8 mouse cellular contexts compared by ENCODE assay signal in the genomic region with DNA sequence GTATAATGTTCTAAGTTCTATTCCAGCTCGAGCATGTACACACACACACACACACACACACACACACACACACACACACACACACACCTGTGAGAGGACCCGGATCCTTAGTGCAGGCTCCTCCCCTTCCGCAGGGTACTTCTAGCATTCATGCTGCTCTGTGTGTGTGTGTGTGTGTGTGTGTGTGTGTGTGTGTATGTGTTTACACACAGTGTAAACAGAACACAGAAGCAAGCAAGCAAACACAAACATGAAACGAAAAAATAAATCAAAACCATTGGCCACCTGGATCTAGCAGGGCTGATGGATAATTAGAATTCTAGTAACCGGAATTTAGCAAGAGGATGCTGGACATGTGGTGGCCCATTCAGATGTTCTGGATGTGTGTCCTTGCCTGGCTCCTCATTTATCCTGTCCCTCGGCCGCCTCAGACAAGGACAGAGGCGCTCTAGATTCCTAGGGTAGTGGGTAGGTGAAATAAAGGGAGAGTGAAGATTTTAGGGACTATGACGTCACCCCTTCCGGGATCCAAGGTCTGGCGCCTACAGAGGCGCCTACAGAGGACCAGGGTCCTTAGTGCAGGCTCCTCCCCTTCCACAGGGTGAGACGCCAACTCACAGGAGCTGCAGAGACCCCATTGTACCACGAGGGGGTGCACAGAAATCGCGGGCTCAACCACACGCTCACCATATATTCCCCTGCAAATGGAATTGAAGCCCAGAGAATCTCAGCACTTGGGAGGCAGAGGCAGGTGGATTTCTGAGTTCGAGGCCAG. TPM values are rescaled to one million over a fixed set of nuclear protein-coding genes. Genes with fewer than 3 reads are reported as not detected.
DNase-seq lines count a peak whose midpoint lies in the region; ATAC-seq and TF ChIP-seq lines count a peak whose summit lies in the region.

No protein-coding gene starts in this region.

- no peaks in the 10 kb centered on the region for H3K9me3 ChIP-seq in ES-E14 (ENCODE audit: control insufficient read depth, insufficient read depth, low read depth, low read length)
- no peaks in the 10 kb centered on the region for H3K9me3 ChIP-seq in forebrain, postnatal 0 days (ENCODE audit: low read length)
- H3K9me3 ChIP-seq in lung, postnatal 0 days (ENCODE audit: low read length) = no peaks in the 10 kb centered on the region

- H3K27ac ChIP-seq in ES-E14 (ENCODE audit: insufficient read depth, low read depth, low read length, poor library complexity, severe bottlenecking) = no peak overlapping the region
- H3K27ac ChIP-seq in forebrain, postnatal 0 days (ENCODE audit: low read depth, low read length) = peak overlapping the region; percentile 70
- no peak overlapping the region for H3K27ac ChIP-seq in lung, postnatal 0 days (ENCODE audit: low read length)

- H3K4me2 ChIP-seq in forebrain, postnatal 0 days (ENCODE audit: low read depth) = no peak overlapping the region
- H3K4me2 ChIP-seq in lung, postnatal 0 days (replicated peaks; ENCODE audit: low read depth, low read length) = no peak overlapping the region

- no peak overlapping the region for H3K9ac ChIP-seq in ES-E14 (ENCODE audit: insufficient read depth, low read depth, low read length, poor library complexity, severe bottlenecking)
- H3K9ac ChIP-seq in forebrain, postnatal 0 days = no peak overlapping the region
- no peak overlapping the region for H3K9ac ChIP-seq in lung, postnatal 0 days (replicated peaks; ENCODE audit: low read depth)

- in situ Hi-C loops in ES-E14 (cut with MboI; ENCODE audit: low sequenced_read_pairs in 2 of 2, unreplicated experiment in 2 of 2) = loop anchor here in 1 of 2 experiments (5.0 kb wide), 1 partner anchor 41 kb away; the partner anchor contains the start of gene Ccdc8

- TF ChIP-seq EP300 in lung, postnatal 0 days (IDR thresholded peaks at IDR 0.05) = no peak

- DNase-seq in ES-E14 (ENCODE audit: low read depth, low spot score) = peak; percentile 92
- DNase-seq in cerebellum, adult 11 months = peak; percentile 81
- peak; percentile 90 for DNase-seq in forebrain, postnatal 0 days
- DNase-seq in heart, postnatal 4 days = peak; percentile 91
- peak; percentile 84 for DNase-seq in layer of hippocampus, adult 9-11 months
- peak; percentile 89 for DNase-seq in lung, postnatal 0 days (ENCODE audit: low spot score)
- DNase-seq in ovary, postnatal 14 days (ENCODE audit: low spot score) = peak; percentile 72
- peak; percentile 71 to 87 for DNase-seq in thymus, postnatal 10 days (ENCODE audit: low spot score in 2 of 2)

- no peaks in the 10 kb centered on the region for H3K27me3 ChIP-seq in forebrain, postnatal 0 days (ENCODE audit: insufficient read depth, low read length)
- peaks cover 16% of the 10 kb centered on the region for H3K27me3 ChIP-seq in lung, postnatal 0 days (replicated peaks; ENCODE audit: insufficient read depth, low read length)

- H3K4me3 ChIP-seq in ES-E14 (ENCODE audit: insufficient read depth in 1 of 2, low read depth in 1 of 2, low read length in 2 of 2, poor library complexity in 1 of 2, severe bottlenecking in 1 of 2) = no peak overlapping the region
- no peak overlapping the region for H3K4me3 ChIP-seq in forebrain, postnatal 0 days (ENCODE audit: low read depth, low read length)
- no peak overlapping the region for H3K4me3 ChIP-seq in lung, postnatal 0 days (ENCODE audit: low read depth, low read length)

- peak; percentile 69 for ATAC-seq in forebrain, postnatal 0 days
- peak; percentile 85 for ATAC-seq in lung, postnatal 0 days

- H3K36me3 ChIP-seq in ES-E14 (ENCODE audit: control insufficient read depth, insufficient read depth, low read length, poor library complexity, severe bottlenecking) = no peaks in the 10 kb centered on the region
- H3K36me3 ChIP-seq in forebrain, postnatal 0 days (ENCODE audit: insufficient read depth) = no peaks in the 10 kb centered on the region
- no peaks in the 10 kb centered on the region for H3K36me3 ChIP-seq in lung, postnatal 0 days (ENCODE audit: insufficient read depth, low read length)

- 29% methylated on average over 18 of the region's 18 CpGs for WGBS in forebrain, postnatal 0 days
- WGBS in lung, postnatal 0 days = 18% methylated on average over 18 of the region's 18 CpGs

- peak; percentile 85 for TF ChIP-seq CTCF in forebrain, postnatal 0 days (IDR thresholded peaks at IDR 0.05; ENCODE audit: low read depth)
- peak; percentile 92 for TF ChIP-seq CTCF in lung, postnatal 0 days (IDR thresholded peaks at IDR 0.05)

- H3K4me1 ChIP-seq in ES-E14 (ENCODE audit: control insufficient read depth in 2 of 2, insufficient read depth in 2 of 2, low read length in 2 of 2, poor library complexity in 1 of 2) = peaks cover 3 to 7% of the 10 kb centered on the region in 2 experiments; a peak in 2 of 4 replicates
- H3K4me1 ChIP-seq in forebrain, postnatal 0 days (ENCODE audit: insufficient read depth) = peaks cover 22% of the 10 kb centered on the region; the same call in 1 of the 2 replicates
- peaks cover 21% of the 10 kb centered on the region; the same call in 1 of the 2 replicates for H3K4me1 ChIP-seq in lung, postnatal 0 days (ENCODE audit: insufficient read depth, low read depth, low read length)

TF ChIP-seq in ES-E14, 5 proteins besides CTCF, POLR2A, EP300 and RAD21:
- TF ChIP-seq HCFC1 (IDR thresholded peaks at IDR 0.05; ENCODE audit: borderline replicate concordance, insufficient read depth, low read length) (no peak), MAFK (IDR thresholded peaks at IDR 0.05; ENCODE audit: insufficient read depth, low read depth, low read length) (no peak), CHD2 (IDR thresholded peaks at IDR 0.05; ENCODE audit: low read depth, low read length) (no peak), ZC3H11A (IDR thresholded peaks at IDR 0.05; ENCODE audit: borderline replicate concordance, low read depth, low read length) (no peak), ZNF384 (IDR thresholded peaks at IDR 0.05; ENCODE audit: low read depth, low read length) (no peak)

RNA-seq across cellular contexts. Expression of gene Pnmal2, which starts 6.6 kb away (rescaled TPM):
- 0.71 and 0.85 TPM in 2 replicates for total RNA-seq in ES-E14 (2012; rRNA removed)
- total RNA-seq in forebrain, postnatal 0 days (2014; rRNA removed) = 98.9 and 133 TPM in 2 replicates
- polyA plus RNA-seq in forebrain, postnatal 0 days (2015; fragmentation: Nextera tagmentation; extraction: Ambion mirVana) = 87.5 and 134 TPM in 2 replicates
- total RNA-seq in heart, postnatal 4 days (2021) = 1 to 10 TPM; 6.3 to 7.3 TPM
- polyA plus RNA-seq in lung, postnatal 0 days (2015; fragmentation: Nextera tagmentation; extraction: Ambion mirVana) = 1.9 and 2.0 TPM in 2 replicates

RNA-seq across cellular contexts. Expression of gene Pnmal1, which starts 8.4 kb away (rescaled TPM):
- 0.26 and 0.45 TPM in 2 replicates for total RNA-seq in ES-E14 (2012; rRNA removed)
- 53.4 and 64.8 TPM in 2 replicates for total RNA-seq in forebrain, postnatal 0 days (2014; rRNA removed)
- 51.1 and 61.5 TPM in 2 replicates for polyA plus RNA-seq in forebrain, postnatal 0 days (2015; fragmentation: Nextera tagmentation; extraction: Ambion mirVana)
- total RNA-seq in heart, postnatal 4 days (2021) = not detected
- 0.04 TPM in 1 of 2 replicates, not detected in the other for polyA plus RNA-seq in lung, postnatal 0 days (2015; fragmentation: Nextera tagmentation; extraction: Ambion mirVana)

RNA-seq across cellular contexts. Expression of gene Calm3, which starts 27.1 kb away (rescaled TPM):
- total RNA-seq in ES-E14 (2012; rRNA removed) = 163 and 198 TPM in 2 replicates
- total RNA-seq in forebrain, postnatal 0 days (2014; rRNA removed) = 1,323 and 1,444 TPM in 2 replicates
- polyA plus RNA-seq in forebrain, postnatal 0 days (2015; fragmentation: Nextera tagmentation; extraction: Ambion mirVana) = 403 and 424 TPM in 2 replicates
- 100 to 1,000 TPM; 309 to 310 TPM for total RNA-seq in heart, postnatal 4 days (2021)
- 61.7 and 63.6 TPM in 2 replicates for polyA plus RNA-seq in lung, postnatal 0 days (2015; fragmentation: Nextera tagmentation; extraction: Ambion mirVana)

RNA-seq across cellular contexts. Expression of gene Gm42372, which starts 31.8 kb away (rescaled TPM):
- total RNA-seq in ES-E14 (2012; rRNA removed) = 0.13 and 0.21 TPM in 2 replicates
- total RNA-seq in forebrain, postnatal 0 days (2014; rRNA removed) = 34.9 and 40.0 TPM in 2 replicates
- polyA plus RNA-seq in forebrain, postnatal 0 days (2015; fragmentation: Nextera tagmentation; extraction: Ambion mirVana) = 4.0 and 5.9 TPM in 2 replicates
- total RNA-seq in heart, postnatal 4 days (2021) = under 1 TPM in 1 of 2 experiments, not detected in 1; 0.05 TPM
- polyA plus RNA-seq in lung, postnatal 0 days (2015; fragmentation: Nextera tagmentation; extraction: Ambion mirVana) = 0.02 and 0.04 TPM in 2 replicates

RNA-seq across cellular contexts. Expression of gene Ccdc8, which starts 41.5 kb away (rescaled TPM):
- total RNA-seq in ES-E14 (2012; rRNA removed) = 2.8 and 4.1 TPM in 2 replicates
- 4.0 and 5.2 TPM in 2 replicates for total RNA-seq in forebrain, postnatal 0 days (2014; rRNA removed)
- polyA plus RNA-seq in forebrain, postnatal 0 days (2015; fragmentation: Nextera tagmentation; extraction: Ambion mirVana) = 1.5 and 2.0 TPM in 2 replicates
- total RNA-seq in heart, postnatal 4 days (2021) = 10 to 100 TPM; 22.0 to 24.5 TPM
- polyA plus RNA-seq in lung, postnatal 0 days (2015; fragmentation: Nextera tagmentation; extraction: Ambion mirVana) = 7.8 and 8.0 TPM in 2 replicates

Comparison
In these comparisons a context has a peak if more than half of its experiments do, and no peak if none do; other contexts are left out.
1. RNA of gene Pnmal2, which starts 6.6 kb away (total RNA-seq): 98.9 to 133 TPM in forebrain, postnatal 0 days; 6.3 to 7.3 TPM in heart, postnatal 4 days and 0.71 to 0.85 TPM in ES-E14; every median in the first group is over 10 times any median in the second.
2. RNA of gene Pnmal1, which starts 8.4 kb away (total RNA-seq): 53.4 to 64.8 TPM in forebrain, postnatal 0 days; 0.26 to 0.45 TPM in ES-E14 and not detected in heart, postnatal 4 days; every median in the first group is over 10 times any median in the second.
3. Peak in every context shown above with its lines, with median percentiles within 50 percentile points of each other: DNase-seq.